Mouse (Mus musculus) bone marrow, adult 2 months (tissue): ENCODE data around the gene Oprd1.

ENCODE experiments used
- CTCF ChIP-seq: fragments of 200-500 bp; IDR thresholded peaks from 2 replicates; pipeline ENCODE4 v1.5.1; 2011; ENCODE audit warnings: low read length, control low read depth; ENCODE audit not compliant: control insufficient read depth, insufficient read depth
- POLR2A ChIP-seq: fragments of 200-500 bp; IDR thresholded peaks from 2 replicates; pipeline ENCODE4 v1.6.1; 2011; ENCODE audit warnings: low read depth, mild to moderate bottlenecking, control low read depth, low read length, borderline replicate concordance; ENCODE audit not compliant: control insufficient read depth

GRCm38 (mm10) chr4:132075796-132076195 lies 68.5 kb downstream of the Oprd1 start:
- no peak for TF ChIP-seq POLR2A
- TF ChIP-seq CTCF, result no peak
